Mouse (Mus musculus) retina, embryonic 14.5 days (tissue): ENCODE measurements around the gene Calm4.
"Not testable (repeated sequence)": the region's sequence is repeated elsewhere in the genome, so short reads cannot be mapped to it uniquely, and the experiment has no call there.

Source experiments
- DNase-seq: peaks from one replicate; pipeline ENCODE4 v3.0.0-alpha.2; 2015; ENCODE audit warnings: low spot score

Gene Calm4

GRCm38 (mm10) chr13:3837312-3837807 is at the start of gene Calm4:
Calm4 (plus strand) TSS chr13:3837757.
- not testable (repeated sequence) for DNase-seq

DNA sequence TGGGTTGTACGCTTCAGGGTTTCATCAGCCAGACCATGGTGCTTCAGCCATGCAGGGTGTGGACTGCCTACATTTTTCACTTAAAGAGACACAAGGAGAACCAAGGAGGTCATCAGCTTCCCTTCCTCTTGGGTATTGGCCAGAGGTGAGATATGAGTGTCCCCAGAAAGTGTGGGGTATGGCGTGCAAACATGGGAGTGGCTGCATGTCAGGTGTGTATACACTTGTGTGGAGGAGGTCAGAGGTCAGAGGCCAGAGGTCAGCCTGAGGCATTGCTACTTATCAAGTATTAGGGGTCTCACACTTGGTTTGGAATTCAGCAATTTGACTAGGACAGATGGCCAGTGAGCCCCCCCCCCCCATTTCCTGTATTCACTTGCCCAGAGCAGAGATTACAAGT is 49.0 kb upstream of the Calm4 start:
- no peak for DNase-seq

DNA sequence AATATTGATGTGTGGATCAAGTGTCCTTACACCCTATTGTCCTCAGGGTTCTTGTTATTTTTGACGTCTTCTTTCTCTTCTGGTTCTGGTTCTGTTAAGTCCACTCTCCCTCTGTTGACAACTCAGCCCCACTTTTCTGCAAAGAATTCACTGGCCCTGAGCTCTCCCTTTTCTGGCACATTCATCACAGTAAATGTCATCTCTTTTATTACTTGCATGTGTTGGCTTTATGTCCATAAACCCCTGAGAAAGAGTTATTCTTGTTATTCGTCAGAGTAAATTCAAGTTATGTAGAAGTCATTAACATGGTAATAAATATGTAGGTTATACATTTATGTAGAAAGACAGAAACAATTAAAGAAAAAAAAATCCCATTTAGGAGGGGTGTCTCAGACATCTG is 48.0 kb upstream of the Calm4 start:
- DNase-seq, result no peak

DNA sequence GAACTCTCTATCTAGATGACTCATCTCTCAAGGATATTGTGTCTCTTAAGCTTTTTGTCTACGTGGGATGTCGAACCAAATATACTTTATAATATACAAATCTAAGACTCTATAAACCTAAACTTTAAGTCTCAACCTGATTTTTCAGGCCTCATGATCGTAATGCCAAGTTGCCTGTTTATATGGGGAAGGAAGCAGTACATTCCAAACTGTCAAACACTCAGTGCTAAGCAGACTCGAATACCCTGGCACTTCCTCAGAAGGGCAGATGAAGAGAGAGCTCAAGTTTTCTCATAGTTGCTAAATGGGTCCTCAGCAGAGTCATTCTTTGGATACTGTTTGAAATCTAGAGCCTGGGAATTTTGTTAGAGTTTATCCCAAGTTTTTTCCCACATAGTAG is 40.9 kb upstream of the Calm4 start:
- DNase-seq, result no peak

DNA sequence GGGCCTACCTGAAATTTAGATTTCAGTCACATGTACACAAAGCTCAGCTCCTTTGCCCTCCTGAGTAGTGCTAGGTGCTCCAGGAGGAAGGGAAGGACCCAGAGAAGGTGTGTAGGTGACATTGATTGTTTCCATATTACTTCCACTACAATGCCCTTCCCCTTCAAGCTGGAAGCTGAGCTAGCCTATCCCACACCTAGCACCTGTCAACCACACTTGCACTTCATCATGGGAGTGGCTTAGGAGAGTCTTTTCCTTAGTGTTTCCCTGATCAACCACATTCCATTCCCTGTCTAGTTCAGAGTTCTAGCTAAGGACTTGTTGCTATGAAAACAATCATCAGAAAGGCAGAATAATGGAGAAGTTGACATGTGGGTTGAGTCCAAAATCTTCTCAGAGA is 38.8 kb upstream of the Calm4 start:
- DNase-seq, result no peak

GRCm38 (mm10) chr13:3799386-3799785 is 38.2 kb upstream of the Calm4 start:
- no peak for DNase-seq

DNA sequence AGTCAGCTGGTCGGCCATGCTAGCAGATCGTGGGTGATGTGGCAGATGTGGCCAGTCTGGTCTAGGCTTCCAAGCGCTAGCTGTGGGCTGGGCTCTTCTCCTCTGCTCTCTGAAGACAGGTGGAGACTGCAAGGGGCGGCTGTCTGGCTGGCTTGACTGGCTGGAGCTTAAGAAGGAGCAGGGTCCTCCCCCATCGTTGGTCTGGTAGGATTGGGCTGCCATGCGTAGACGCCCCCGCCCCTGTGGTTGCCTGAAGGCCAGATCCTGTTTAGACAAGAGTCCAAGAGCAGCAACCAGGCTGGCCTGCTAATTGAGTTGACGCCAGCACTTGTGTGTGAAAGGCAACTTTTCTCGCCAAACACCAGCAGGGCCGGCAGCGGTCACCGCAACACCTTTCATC is 33.4 kb upstream of the Calm4 start, which contains the start of gene Calml3:
Calml3 (minus strand) TSS at position 131 of the 400 bp plus-strand sequence.
- DNase-seq, result no peak

DNA sequence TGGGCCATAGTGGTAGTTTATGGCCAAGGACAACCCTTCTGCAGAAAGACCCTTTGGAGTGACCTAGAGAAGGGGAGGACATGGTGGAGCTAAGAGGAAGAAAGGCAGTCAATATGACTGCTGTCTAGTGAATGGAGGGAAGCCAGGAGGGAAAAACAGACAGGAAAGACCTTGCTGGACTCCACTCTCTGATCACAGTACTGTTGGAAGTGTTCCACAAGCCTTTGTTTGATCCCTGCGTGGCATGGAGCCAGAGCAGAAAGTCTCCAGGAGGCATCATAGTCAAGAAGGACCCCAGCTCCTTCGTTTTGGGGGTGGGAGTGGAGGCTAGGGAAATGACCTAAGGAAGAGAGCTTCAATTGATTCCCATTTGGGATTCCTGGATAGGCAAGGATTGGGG is 32.4 kb upstream of the Calm4 start:
- no peak for DNase-seq

- no peak for DNase-seq
Observed at GRCm38 (mm10) chr13:3805638-3806037, 31.9 kb upstream of the Calm4 start.

DNA sequence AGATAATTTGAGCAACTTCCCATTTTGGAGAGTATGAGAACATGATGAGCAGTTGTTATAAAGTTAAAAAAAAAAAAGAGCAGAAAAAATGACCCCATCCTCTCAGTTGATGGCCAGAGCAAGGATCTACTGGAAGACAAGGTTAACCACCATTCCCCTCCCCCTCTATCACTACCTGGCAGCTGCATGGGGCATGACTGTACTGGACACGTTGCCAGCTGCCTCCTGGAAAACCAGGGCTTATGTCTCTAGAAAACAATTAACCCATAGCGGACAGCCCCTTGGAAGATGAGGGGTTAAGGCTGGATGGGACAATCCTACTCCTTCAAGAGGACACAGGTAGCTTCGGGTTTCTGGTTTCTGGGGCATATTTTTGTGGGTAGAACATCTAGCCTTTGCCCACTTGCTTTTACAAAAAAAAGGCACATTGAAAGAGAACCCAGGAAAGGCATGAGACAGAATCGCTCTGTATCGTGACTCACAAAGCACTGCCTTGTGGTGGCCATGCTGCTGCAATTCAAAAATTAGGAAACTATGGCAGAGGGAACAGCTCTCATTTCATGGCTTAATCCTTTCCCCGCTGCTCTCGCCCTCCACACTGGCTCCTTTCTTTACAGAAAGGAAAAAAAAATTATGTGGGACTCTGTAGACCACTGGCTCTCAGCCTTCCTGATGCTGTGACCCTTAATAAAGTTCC is 30.3 kb upstream of the Calm4 start:
- DNase-seq, result no peak

GRCm38 (mm10) chr13:3818012-3818739 is 19.4 kb upstream of the Calm4 start:
- DNase-seq, result no peak

GRCm38 (mm10) chr13:3818740-3819076 is 18.8 kb upstream of the Calm4 start:
- no peak for DNase-seq

GRCm38 (mm10) chr13:3822105-3822504 is 15.5 kb upstream of the Calm4 start:
- DNase-seq, result no peak

- DNase-seq, result no peak
Observed at GRCm38 (mm10) chr13:3825726-3826125, 11.8 kb upstream of the Calm4 start.

DNA sequence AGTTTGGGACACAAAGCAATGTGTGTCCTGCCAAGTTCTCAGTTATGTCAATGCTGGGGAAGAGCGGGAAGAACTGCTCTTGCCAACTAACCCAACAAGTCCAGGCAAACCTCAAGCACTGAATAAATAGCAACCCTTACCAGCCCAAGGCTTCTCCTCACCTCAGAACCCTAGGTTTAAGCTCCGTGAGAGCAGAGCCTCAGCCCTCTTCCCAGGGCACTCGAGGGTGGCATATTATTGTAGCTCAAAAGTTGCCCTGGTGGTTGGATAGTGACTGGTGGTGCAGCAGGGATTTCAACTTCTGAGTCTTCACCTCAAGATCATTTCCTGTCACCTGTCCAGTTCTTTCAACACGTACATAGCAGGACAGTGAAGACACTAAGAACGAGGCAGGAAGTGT is 6.0 kb upstream of the Calm4 start:
- no peak for DNase-seq

- DNase-seq, result no peak
Observed at GRCm38 (mm10) chr13:3831994-3832393, 5.6 kb upstream of the Calm4 start.

- DNase-seq, result no peak
Observed at GRCm38 (mm10) chr13:3832450-3832849, 5.1 kb upstream of the Calm4 start.

GRCm38 (mm10) chr13:3833644-3834043 is 3.9 kb upstream of the Calm4 start:
- not testable (repeated sequence) for DNase-seq

GRCm38 (mm10) chr13:3840662-3841061 is 3.1 kb downstream of the Calm4 start:
- DNase-seq, result not testable (repeated sequence)

DNA sequence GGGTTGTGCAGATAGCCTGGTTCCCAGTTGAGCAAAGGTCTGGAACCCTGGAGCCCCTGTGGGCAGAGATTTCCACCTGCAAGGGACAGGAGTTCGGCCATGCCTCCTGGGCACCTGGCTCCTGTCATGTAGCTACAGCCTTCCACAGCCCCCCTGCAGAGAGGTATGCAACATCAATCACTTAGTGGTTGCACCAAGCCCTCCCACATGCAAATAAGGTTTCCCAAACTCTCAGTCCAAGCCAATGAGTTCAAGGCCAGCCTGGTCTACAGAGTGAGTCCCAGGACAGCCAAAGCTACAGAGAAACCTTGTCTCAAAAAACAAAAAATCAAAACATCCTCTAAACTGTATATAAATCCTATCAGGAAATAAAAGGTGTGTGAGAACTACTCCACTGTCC is 12.8 kb downstream of the Calm4 start:
- DNase-seq, result no peak

DNA sequence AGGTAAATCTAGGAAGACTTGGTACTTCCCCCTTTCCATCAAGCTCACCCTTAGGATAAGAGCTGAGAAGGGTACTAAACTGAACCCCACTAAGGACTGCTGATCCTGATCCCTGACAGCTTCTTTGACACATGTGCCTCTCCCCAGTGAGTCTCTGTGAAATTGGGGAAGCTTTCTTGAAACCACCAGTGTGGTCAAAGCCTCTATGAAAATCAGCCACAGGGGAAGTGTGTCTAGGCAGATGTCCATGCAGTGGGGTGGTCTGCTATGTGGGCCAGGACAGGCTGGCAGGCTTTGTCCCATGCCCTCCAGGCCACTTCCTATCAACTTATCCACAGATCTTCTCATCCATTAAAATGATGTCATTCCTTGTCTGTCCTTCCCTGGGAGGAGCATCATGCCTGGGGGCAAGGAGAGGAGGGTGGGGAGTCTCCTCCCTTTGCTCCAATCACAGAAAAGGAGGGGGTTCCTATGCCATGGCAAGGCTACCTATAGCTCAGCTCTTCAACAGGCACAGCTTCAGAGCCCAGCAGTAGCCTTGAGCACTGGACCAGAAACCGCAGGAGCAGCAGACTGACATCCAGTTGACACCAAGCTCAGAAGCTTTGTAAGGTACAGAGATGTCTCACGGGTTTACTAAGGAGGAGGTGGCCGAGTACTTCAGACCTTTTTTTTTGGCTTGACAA is 16.2 kb downstream of the Calm4 start, which contains the start of gene Calm5:
Calm5 (plus strand) TSS at position 526 of the 686 bp plus-strand sequence.
- not testable (repeated sequence) for DNase-seq

DNA sequence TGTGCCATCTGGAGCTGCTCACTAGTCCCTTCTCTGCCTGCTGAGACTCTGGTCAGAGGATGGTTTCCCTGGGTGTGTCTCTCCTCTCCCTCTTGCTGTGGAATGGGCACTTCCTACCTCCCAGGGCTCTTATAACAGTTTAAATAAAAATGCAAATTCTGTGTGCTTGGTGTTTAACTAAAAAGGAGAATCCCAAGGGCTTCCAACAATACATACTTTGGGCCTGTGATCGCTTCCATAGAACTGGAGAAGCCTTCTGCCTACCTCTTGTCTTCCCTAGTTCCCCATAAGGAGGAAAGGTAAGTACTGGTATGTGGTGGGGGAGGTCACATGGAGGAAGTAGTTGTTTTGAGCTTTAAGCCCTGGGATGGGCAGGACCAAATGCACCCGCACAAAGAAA is 17.3 kb downstream of the Calm4 start:
- no peak for DNase-seq

GRCm38 (mm10) chr13:3856252-3856651 is 18.7 kb downstream of the Calm4 start:
- DNase-seq, result no peak
